Mouse (Mus musculus) ES-E14 (cell line): ENCODE measurements around the gene Naa38. TPM values are rescaled to one million over a fixed set of nuclear protein-coding genes. Genes with fewer than 3 reads are reported as not detected.

Experiments
- DNase-seq: peaks from one replicate; pipeline ENCODE4 v3.0.0-alpha.2; 2013; ENCODE audit warnings: low read depth, low spot score
- H3K27ac ChIP-seq: 2 replicates; pipeline ENCODE4 v1.5.1; 2012; ENCODE audit warnings: low read depth, mild to moderate bottlenecking, low read length, moderate library complexity, mixed read lengths; ENCODE audit not compliant: poor library complexity, insufficient read depth, severe bottlenecking
- H3K36me3 ChIP-seq: 2 replicates; pipeline ENCODE4 v1.6.1; 2012; ENCODE audit warnings: mild to moderate bottlenecking, low read length, moderate library complexity, mixed read lengths; ENCODE audit not compliant: control insufficient read depth, poor library complexity, insufficient read depth, severe bottlenecking
- H3K4me1 ChIP-seq, 2 experiments: fragments of 150-350 bp in 1 of 2; sonication (generic) in 1 of 2; 2 replicates each; pipeline ENCODE4 v1.6.1; 2012; ENCODE audit warnings: low read length in 2 of 2, mild to moderate bottlenecking in 1 of 2, mixed read lengths in 1 of 2; ENCODE audit not compliant: control insufficient read depth in 2 of 2, insufficient read depth in 2 of 2, poor library complexity in 1 of 2
- H3K4me3 ChIP-seq, 2 experiments: fragments of 150-350 bp in 1 of 2; sonication (generic) in 1 of 2; 2 replicates each; pipeline ENCODE4 v1.5.1; 2012; ENCODE audit warnings: low read length in 2 of 2, low read depth in 1 of 2, mild to moderate bottlenecking in 1 of 2, mixed read lengths in 1 of 2; ENCODE audit not compliant: insufficient read depth in 1 of 2, poor library complexity in 1 of 2, severe bottlenecking in 1 of 2
- H3K9ac ChIP-seq: 2 replicates; pipeline ENCODE4 v1.6.1; 2012; ENCODE audit warnings: low read depth, mild to moderate bottlenecking, low read length, mixed read lengths; ENCODE audit not compliant: poor library complexity, insufficient read depth, severe bottlenecking
- H3K9me3 ChIP-seq: fragments of 150-350 bp; sonication (generic); 2 replicates; pipeline ENCODE4 v1.6.1; 2012; ENCODE audit warnings: low read depth, mild to moderate bottlenecking, low read length; ENCODE audit not compliant: control insufficient read depth, insufficient read depth
- CHD2 ChIP-seq: IDR thresholded peaks from 2 replicates; pipeline ENCODE4 v1.6.1; 2014; ENCODE audit warnings: mild to moderate bottlenecking, low read depth, low read length, inconsistent platforms
- HCFC1 ChIP-seq: IDR thresholded peaks from 2 replicates; pipeline ENCODE4 v1.6.1; 2012; ENCODE audit warnings: low read length, inconsistent platforms, borderline replicate concordance; ENCODE audit not compliant: insufficient read depth
- MAFK ChIP-seq: IDR thresholded peaks from 2 replicates; pipeline ENCODE4 v1.6.1; 2014; ENCODE audit warnings: mild to moderate bottlenecking, low read depth, low read length, inconsistent platforms; ENCODE audit not compliant: insufficient read depth
- ZC3H11A ChIP-seq: IDR thresholded peaks from 2 replicates; pipeline ENCODE4 v1.6.1; 2012; ENCODE audit warnings: low read depth, mild to moderate bottlenecking, inconsistent platforms, low read length, borderline replicate concordance
- ZNF384 ChIP-seq: IDR thresholded peaks from 2 replicates; pipeline ENCODE4 v1.6.1; 2012; ENCODE audit warnings: low read depth, low read length, inconsistent platforms
- in situ Hi-C, 2 experiments: fragments of 600-800 bp; cut with MboI; formaldehyde crosslinking; loops; one replicate each; pipeline ENCODE4 v1.15.1; 2025; ENCODE audit warnings: low sequenced_read_pairs in 2 of 2, inconsistent platforms in 1 of 2; ENCODE audit not compliant: unreplicated experiment in 2 of 2
- total RNA-seq: library from RNA; depleted of rRNA; stranded (reverse); fragments of 300-350 nt; gene quantifications from 2 replicates; pipeline ENCODE4 v1.2.3, GENCODE M21; 2012

Naa38 gene
- total RNA-seq, 1 experiment: 202 TPM

DNA sequence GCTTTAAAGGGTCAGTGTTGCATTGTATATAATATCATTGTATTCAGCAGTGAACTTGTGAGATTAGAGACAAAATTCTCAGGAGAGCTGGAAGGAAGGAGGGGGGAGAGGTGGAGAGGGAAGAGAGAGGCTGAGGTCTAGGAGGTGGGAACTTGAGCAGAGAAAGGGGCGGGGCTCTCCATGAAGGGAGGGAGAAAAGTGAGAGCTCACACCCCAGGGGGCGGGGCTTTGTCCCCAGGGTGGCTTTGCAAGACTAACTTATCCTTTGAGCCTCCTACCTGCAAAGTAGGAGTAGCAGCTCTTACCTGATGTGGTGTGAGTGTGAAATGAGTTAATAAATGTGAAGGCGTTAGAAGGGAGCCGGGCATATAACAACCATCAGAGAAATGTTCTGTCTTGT is 33.5 kb downstream of the Naa38 start:
- H3K4me3 ChIP-seq: no peak overlapping the region
- in situ Hi-C loops: no loop called here
- DNase-seq: peak; percentile 90

DNA sequence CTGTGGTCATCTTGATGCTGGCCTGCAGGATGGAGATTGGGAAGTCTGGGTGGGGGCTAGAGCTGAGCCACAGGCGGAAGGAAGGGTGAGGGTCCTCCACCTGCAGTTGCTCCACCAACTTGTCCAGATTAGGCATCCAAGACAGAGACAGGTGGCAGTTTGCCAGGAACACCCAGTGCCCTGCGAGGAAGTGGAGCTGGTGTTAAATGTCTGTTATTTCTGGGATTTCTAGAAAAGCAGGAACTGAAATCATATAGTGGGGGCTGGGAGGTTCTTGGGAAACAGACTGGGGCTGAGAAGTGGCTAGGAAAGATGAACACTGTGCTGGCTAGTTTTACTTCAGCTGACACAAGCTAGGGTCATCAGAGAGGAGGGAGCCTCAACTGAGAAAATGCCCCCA is 34.0 kb downstream of the Naa38 start:
- H3K27ac ChIP-seq: no peak overlapping the region
- no peaks in the 10 kb centered on the region for H3K36me3 ChIP-seq
- DNase-seq: no peak
- in situ Hi-C loops: no loop called here
- no peak overlapping the region for H3K4me3 ChIP-seq
- no peaks in the 10 kb centered on the region for H3K9me3 ChIP-seq
- peaks cover 2 to 8% of the 10 kb centered on the region in 2 experiments; a peak in 2 of 4 replicates for H3K4me1 ChIP-seq
- no peak for TF ChIP-seq HCFC1
- no peak for TF ChIP-seq CHD2
- no peak for TF ChIP-seq ZC3H11A
- TF ChIP-seq ZNF384: no peak
- no peak for TF ChIP-seq MAFK
- no peak overlapping the region for H3K9ac ChIP-seq

More for the DNA sequence above, 33.5 kb downstream of the Naa38 start:
- Histone ChIP-seq H3K9me3 (no peaks in the 10 kb centered on the region), H3K4me1 (peaks cover 2 to 8% of the 10 kb centered on the region in 2 experiments; a peak in 2 of 4 replicates), H3K27ac (no peak overlapping the region), H3K36me3 (no peaks in the 10 kb centered on the region), H3K9ac (no peak overlapping the region)
- TF ChIP-seq MAFK (no peak), CHD2 (no peak), ZC3H11A (no peak), ZNF384 (no peak), HCFC1 (no peak)

DNA sequence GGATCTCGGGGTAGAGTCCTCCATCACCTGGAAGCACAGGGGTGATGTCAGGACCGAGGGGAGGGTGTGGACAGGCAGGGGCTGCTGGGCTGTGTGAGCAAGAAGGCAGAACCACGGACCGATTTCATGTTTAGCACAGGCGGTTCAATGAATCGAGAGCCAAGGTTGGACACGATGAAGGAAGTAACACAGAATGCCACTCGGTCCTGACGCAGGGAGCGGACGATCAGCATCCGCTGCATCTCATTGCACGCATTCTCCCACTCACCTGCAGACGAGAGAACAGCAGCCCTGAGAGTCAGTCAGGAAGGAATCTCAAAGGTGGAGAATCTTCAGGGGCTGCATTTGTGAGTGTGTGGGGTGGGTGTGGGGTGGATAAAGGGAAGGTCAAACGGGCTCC is 35.3 kb downstream of the Naa38 start:
- peaks cover 2 to 8% of the 10 kb centered on the region in 2 experiments; a peak in 2 of 4 replicates for H3K4me1 ChIP-seq
- in situ Hi-C loops: no loop called here
- H3K4me3 ChIP-seq: peak overlapping the region; percentile 0 to 40; a peak in 2 of 4 replicates
- no peak for DNase-seq
- H3K9me3 ChIP-seq: no peaks in the 10 kb centered on the region
- no peak overlapping the region for H3K27ac ChIP-seq
- TF ChIP-seq ZC3H11A (no peak), MAFK (no peak)
- H3K36me3 ChIP-seq: no peaks in the 10 kb centered on the region
- peak overlapping the region; percentile 10; the same call in 1 of the 2 replicates for H3K9ac ChIP-seq

DNA sequence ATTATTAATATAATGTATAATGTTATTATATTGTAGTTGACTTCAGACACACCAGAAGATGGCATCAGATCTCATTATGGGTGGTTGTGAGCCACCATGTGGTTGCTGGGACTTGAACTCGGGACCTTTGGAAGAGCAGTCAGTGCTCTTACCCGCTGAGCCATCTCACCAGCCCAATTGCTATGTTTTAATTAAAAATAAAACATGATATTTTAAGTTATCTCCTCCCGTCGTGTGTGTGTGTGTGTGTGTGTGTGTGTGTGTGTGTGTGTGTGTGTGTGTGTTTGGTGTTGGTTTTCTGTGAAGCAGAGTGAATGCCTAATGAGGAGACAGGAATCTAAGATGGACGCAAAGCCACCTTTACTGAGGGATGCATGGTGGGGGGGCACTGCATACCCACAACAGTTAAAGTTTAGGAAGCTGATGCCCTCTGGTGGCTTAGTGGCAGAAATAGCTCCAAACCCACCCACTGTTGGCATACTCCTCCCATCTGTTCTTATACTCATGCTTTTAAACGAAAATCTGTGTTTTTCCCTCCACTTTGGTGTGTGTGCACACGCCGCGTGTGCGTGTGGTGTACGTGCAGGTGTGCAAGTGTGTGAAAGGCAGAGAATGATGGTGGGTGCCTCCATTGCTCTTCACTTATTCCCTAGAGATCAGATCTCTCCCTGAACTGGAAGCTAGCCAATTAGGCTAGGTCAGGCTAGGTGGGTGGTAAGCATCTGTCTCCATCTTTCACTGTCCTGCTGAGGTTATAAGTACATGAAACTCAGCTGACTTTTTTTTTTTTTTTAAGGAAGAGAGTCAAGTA is 36.7 kb downstream of the Naa38 start:
- no peaks in the 10 kb centered on the region for H3K9me3 ChIP-seq
- no peak overlapping the region for H3K4me3 ChIP-seq

More for the DNA sequence above, 36.7 kb downstream of the Naa38 start:
- Histone ChIP-seq H3K27ac (no peak overlapping the region), H3K9ac (no peak overlapping the region), H3K36me3 (no peaks in the 10 kb centered on the region), H3K4me1 (peaks cover 0 to 8% of the 10 kb centered on the region in 2 experiments; a peak in 2 of 4 replicates)
- TF ChIP-seq MAFK (no peak), ZC3H11A (peak; percentile 75), HCFC1 (no peak), CHD2 (no peak)
- in situ Hi-C loops: no loop called here
- DNase-seq: no peak
